Mouse (Mus musculus): ENCODE data around the gene Nop58. TPM values are rescaled to one million over a fixed set of nuclear protein-coding genes. Genes with fewer than 3 reads are reported as not detected.

Gene Nop58
- polyA plus RNA-seq, 1 experiment = 51.7 TPM

DNA sequence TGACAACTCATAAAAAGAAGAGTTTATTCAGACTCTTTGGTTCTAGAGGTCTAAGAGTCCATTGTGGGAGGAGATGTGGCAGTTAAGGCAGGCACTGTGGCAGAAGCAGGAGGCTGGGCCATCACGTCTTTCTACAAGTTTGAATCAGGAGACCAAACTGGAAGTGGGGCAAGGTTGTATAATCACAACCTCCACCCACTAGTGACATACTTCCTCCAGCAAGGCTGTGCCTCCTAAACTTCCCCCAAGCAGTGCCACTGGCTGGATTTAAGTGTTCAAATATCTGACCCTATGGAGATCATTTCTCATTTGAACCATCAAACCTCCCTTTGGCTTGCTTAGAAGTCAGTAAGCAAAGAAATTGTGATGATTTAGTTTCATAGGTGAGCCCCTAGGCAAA is 70.5 kb downstream of the Nop58 start:
- TF ChIP-seq FLI1 (IDR thresholded peaks at IDR 0.05; ENCODE audit: low read length) = no peak
- TF ChIP-seq GATA1 (IDR thresholded peaks at IDR 0.05; ENCODE audit: borderline replicate concordance, low read length) = no peak
- Histone ChIP-seq H3K4me1 (0 out of 2 replicates have a peak, but pooled peaks cover 3% of the 10 kb centered on the region), H3K4me3 (replicated peaks) (no peak overlapping the region), H3K36me3 (replicated peaks; ENCODE audit: low read length) (no peaks in the 10 kb centered on the region), H3K27me3 (replicated peaks) (no peaks in the 10 kb centered on the region), H3K9me3 (no peaks in the 10 kb centered on the region)

- H3K27me3 ChIP-seq (replicated peaks) = no peaks in the 10 kb centered on the region
- no peak overlapping the region for H3K4me3 ChIP-seq (replicated peaks)
- H3K9me3 ChIP-seq = no peaks in the 10 kb centered on the region
- TF ChIP-seq GATA1 (IDR thresholded peaks at IDR 0.05; ENCODE audit: borderline replicate concordance, low read length) (no peak), FLI1 (IDR thresholded peaks at IDR 0.05; ENCODE audit: low read length) (no peak)
- H3K36me3 ChIP-seq (replicated peaks; ENCODE audit: low read length) = no peaks in the 10 kb centered on the region
- peaks cover 12% of the 10 kb centered on the region for H3K4me1 ChIP-seq
Measured at GRCm38 (mm10) chr1:59758325-59758724, 73.6 kb downstream of the Nop58 start.

- no peaks in the 10 kb centered on the region for H3K9me3 ChIP-seq
- peak overlapping the region; percentile 97 for H3K4me3 ChIP-seq (replicated peaks)
- TF ChIP-seq FLI1 (IDR thresholded peaks at IDR 0.05; ENCODE audit: low read length) = no peak
- peaks cover 2% of the 10 kb centered on the region for H3K27me3 ChIP-seq (replicated peaks)
- no peaks in the 10 kb centered on the region for H3K36me3 ChIP-seq (replicated peaks; ENCODE audit: low read length)
- peaks cover 29% of the 10 kb centered on the region for H3K4me1 ChIP-seq
Measured at GRCm38 (mm10) chr1:59762208-59762607, 77.4 kb downstream of the Nop58 start.

GRCm38 (mm10) chr1:59762651-59763163 is 77.9 kb downstream of the Nop58 start:
- peaks cover 2% of the 10 kb centered on the region for H3K27me3 ChIP-seq (replicated peaks)
- TF ChIP-seq GATA1 (IDR thresholded peaks at IDR 0.05; ENCODE audit: borderline replicate concordance, low read length) (no peak), FLI1 (IDR thresholded peaks at IDR 0.05; ENCODE audit: low read length) (no peak)
- H3K36me3 ChIP-seq (replicated peaks; ENCODE audit: low read length) = no peaks in the 10 kb centered on the region
- no peaks in the 10 kb centered on the region for H3K9me3 ChIP-seq
- peak overlapping the region; percentile 97 for H3K4me3 ChIP-seq (replicated peaks)
- H3K4me1 ChIP-seq = peaks cover 29% of the 10 kb centered on the region

DNA sequence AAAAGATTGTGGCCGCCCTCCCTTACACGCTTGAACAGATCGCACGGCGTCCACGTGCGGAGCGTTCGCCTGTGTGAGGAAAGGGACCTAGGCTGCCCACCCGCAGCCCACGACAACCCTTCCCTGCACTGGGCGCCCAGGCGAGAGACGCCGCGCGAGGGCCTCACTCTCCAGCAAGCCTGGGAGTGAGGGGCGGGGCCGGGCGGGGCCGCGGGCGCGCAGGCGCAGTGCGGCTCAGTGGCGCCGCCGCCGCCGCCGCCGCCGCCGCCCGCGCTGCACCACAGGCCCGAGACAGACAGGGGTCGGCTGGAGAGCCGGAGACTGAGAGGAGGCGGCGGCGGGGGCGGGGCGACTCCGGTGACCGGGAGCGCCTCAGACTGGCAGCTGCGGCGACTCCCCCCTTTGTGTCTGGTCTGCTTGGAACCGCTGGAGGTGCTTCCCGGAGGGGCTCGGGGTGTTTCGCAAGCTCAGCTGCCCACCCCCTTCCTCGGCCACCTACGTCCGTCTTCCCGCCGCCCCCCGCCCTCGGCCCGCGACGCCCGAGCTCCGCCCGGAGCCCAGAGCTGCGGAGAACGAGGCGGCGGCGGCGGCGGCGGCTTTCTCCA is 78.5 kb downstream of the Nop58 start, which contains the start of gene Bmpr2:
Gene Bmpr2, plus strand, starts transcription at position 237 of the 605 bp plus-strand sequence.
- Histone ChIP-seq H3K27me3 (replicated peaks) (peaks cover 2% of the 10 kb centered on the region), H3K9me3 (no peaks in the 10 kb centered on the region), H3K4me1 (peaks cover 29% of the 10 kb centered on the region), H3K36me3 (replicated peaks; ENCODE audit: low read length) (no peaks in the 10 kb centered on the region), H3K4me3 (replicated peaks) (peak within 1 kb of the TSS; percentile 97)
- TF ChIP-seq GATA1 (IDR thresholded peaks at IDR 0.05; ENCODE audit: borderline replicate concordance, low read length) (no peak), FLI1 (IDR thresholded peaks at IDR 0.05; ENCODE audit: low read length) (no peak)

- TF ChIP-seq FLI1 (IDR thresholded peaks at IDR 0.05; ENCODE audit: low read length) (no peak), GATA1 (IDR thresholded peaks at IDR 0.05; ENCODE audit: borderline replicate concordance, low read length) (no peak)
- Histone ChIP-seq H3K36me3 (replicated peaks; ENCODE audit: low read length) (no peaks in the 10 kb centered on the region), H3K4me3 (replicated peaks) (peak overlapping the region; percentile 97), H3K9me3 (no peaks in the 10 kb centered on the region), H3K4me1 (peaks cover 29% of the 10 kb centered on the region), H3K27me3 (replicated peaks) (peaks cover 2% of the 10 kb centered on the region)
Measured at GRCm38 (mm10) chr1:59763781-59764251, 79.0 kb downstream of the Nop58 start.

DNA sequence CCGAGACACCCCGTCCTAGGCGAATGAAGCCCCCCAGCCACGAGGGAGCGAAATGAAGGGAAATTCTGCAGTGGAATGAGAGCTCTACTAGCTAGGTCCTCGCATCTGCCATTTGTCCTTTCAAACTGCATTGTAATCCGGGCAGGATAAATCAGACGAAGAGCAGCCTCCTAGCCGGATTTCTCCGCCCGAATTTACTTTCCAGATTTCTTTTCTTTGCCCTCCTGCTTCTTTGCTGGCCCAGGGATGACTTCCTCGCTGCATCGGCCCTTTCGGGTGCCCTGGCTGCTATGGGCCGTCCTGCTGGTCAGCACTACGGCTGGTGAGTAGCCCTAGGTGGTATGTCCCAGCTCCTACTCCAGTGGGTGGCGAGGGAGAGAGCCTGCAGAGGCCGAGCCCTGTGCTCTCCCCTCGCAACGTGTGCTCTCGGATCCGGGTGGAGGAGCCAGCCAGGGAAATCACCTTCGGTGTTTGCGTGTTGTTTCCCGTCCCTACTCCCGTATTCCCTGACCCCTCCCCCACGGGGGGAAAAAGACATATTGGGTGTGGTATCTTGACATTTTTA is 79.7 kb downstream of the Nop58 start:
- TF ChIP-seq FLI1 (IDR thresholded peaks at IDR 0.05; ENCODE audit: low read length) (no peak), GATA1 (IDR thresholded peaks at IDR 0.05; ENCODE audit: borderline replicate concordance, low read length) (no peak)
- H3K36me3 ChIP-seq (replicated peaks; ENCODE audit: low read length) = no peaks in the 10 kb centered on the region
- peaks cover 2% of the 10 kb centered on the region for H3K27me3 ChIP-seq (replicated peaks)
- H3K4me1 ChIP-seq = peaks cover 29% of the 10 kb centered on the region
- peak overlapping the region; percentile 97 for H3K4me3 ChIP-seq (replicated peaks)
- no peaks in the 10 kb centered on the region for H3K9me3 ChIP-seq

DNA sequence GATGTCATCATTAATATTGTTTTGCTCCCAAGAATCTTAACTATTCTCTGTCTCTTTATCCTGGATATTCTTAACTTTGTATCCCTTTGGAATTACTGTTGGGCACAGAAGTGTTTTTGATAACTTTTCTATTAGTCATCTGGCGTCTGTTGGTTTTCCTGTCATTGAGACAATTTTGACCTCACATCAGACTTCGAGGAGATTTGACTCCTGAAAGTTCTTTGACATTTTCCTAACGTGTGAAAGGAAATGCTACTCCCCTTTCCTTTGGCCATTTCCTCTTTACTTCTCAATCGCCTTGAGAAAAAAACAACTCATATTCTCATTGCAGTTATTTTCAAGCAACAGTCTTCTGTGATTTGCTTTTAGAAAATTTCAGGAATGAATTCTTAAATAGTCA is 80.5 kb downstream of the Nop58 start:
- H3K4me3 ChIP-seq (replicated peaks) = peak overlapping the region; percentile 97
- TF ChIP-seq GATA1 (IDR thresholded peaks at IDR 0.05; ENCODE audit: borderline replicate concordance, low read length) (no peak), FLI1 (IDR thresholded peaks at IDR 0.05; ENCODE audit: low read length) (no peak)
- no peaks in the 10 kb centered on the region for H3K9me3 ChIP-seq
- H3K27me3 ChIP-seq (replicated peaks) = peaks cover 2% of the 10 kb centered on the region
- peaks cover 29% of the 10 kb centered on the region for H3K4me1 ChIP-seq
- no peaks in the 10 kb centered on the region for H3K36me3 ChIP-seq (replicated peaks; ENCODE audit: low read length)

- Histone ChIP-seq H3K4me3 (replicated peaks) (no peak overlapping the region), H3K27me3 (replicated peaks) (peaks cover 2% of the 10 kb centered on the region), H3K36me3 (replicated peaks; ENCODE audit: low read length) (no peaks in the 10 kb centered on the region), H3K4me1 (peaks cover 29% of the 10 kb centered on the region), H3K9me3 (no peaks in the 10 kb centered on the region)
- TF ChIP-seq FLI1 (IDR thresholded peaks at IDR 0.05; ENCODE audit: low read length) (no peak), GATA1 (IDR thresholded peaks at IDR 0.05; ENCODE audit: borderline replicate concordance, low read length) (no peak)
Measured at GRCm38 (mm10) chr1:59766626-59767025, 81.9 kb downstream of the Nop58 start.

Other genes with a start within 250 kb of the Nop58 start
- gene Fzd7, start 202.5 kb upstream of the Nop58 start, polyA plus RNA-seq (2012; ENCODE audit: insufficient read depth, low replicate concordance) = 0.31 and 0.60 TPM in 2 replicates
- gene Gm973, start 168.7 kb upstream of the Nop58 start, polyA plus RNA-seq (2012; ENCODE audit: insufficient read depth, low replicate concordance) = not detected in 2 replicates
- gene Sumo1, start 14.1 kb upstream of the Nop58 start, polyA plus RNA-seq (2012; ENCODE audit: insufficient read depth, low replicate concordance) = 34.8 and 278 TPM in 2 replicates
- gene Bmpr2, start 78.4 kb downstream of the Nop58 start, polyA plus RNA-seq (2012; ENCODE audit: insufficient read depth, low replicate concordance) = 0.28 TPM in 1 of 2 replicates, not detected in the other
- 4.0 and 4.5 TPM in 2 replicates for gene Fam117b, start 228.0 kb downstream of the Nop58 start, polyA plus RNA-seq (2012; ENCODE audit: insufficient read depth, low replicate concordance)

Measured in megakaryocyte, embryonic 14.5 days (primary cell).